21 mouse cellular contexts compared by ENCODE assay signal in genomic region chr6:127475231-127475630, GRCm38 (mm10). TPM values are rescaled to one million over a fixed set of nuclear protein-coding genes. Genes with fewer than 3 reads are reported as not detected.
DNase-seq lines count a peak whose midpoint lies in the region; ATAC-seq and TF ChIP-seq lines count a peak whose summit lies in the region.
"Had no signal": no experiment of that assay in that cellular context is flagged by ENCODE, and none has a peak within 500 bp of the region (broad histone marks: within the 10 kb centered on the region; RNA-seq: fewer than 3 reads in every experiment).

No protein-coding gene starts in this region.

- no peak overlapping the region for H3K27ac ChIP-seq in neural tube, embryonic 12.5 days
- no peak overlapping the region for H3K27ac ChIP-seq in ES-E14 (ENCODE audit: insufficient read depth, low read depth, low read length, poor library complexity, severe bottlenecking)
- no peak overlapping the region for H3K27ac ChIP-seq in embryonic facial prominence, embryonic 10.5 days (replicated peaks)
- H3K27ac ChIP-seq in embryonic facial prominence, embryonic 15.5 days (replicated peaks), result no peak overlapping the region
- H3K27ac ChIP-seq: heart, embryonic 10.5 days; heart, embryonic 15.5 days; hindbrain, embryonic 13.5 days; hindbrain, postnatal 0 days had no signal

- no peak for DNase-seq in neural tube, embryonic 10.5 days (ENCODE audit: extremely low spot score, low spot score)
- peak; percentile 71 for DNase-seq in ES-E14 (ENCODE audit: low read depth, low spot score)
- DNase-seq in embryonic facial prominence, embryonic 10.5 days (ENCODE audit: low spot score), result peak; percentile 21
- no peak for DNase-seq in kidney, postnatal 10 days
- no peak for DNase-seq in gastrocnemius, postnatal 36 days
- DNase-seq in cerebellum, adult 11-12 months, result no peak
- DNase-seq: adrenal gland, adult 2 months; adrenal gland, postnatal 25 days; cerebellum, adult 9-11 months; cerebellum, postnatal 36 days; heart, adult 18-20 months; heart, postnatal 14 days; kidney, adult 11 months; kidney, adult 9 months had no signal

- no peaks in the 10 kb centered on the region for H3K27me3 ChIP-seq in neural tube, embryonic 12.5 days (replicated peaks)
- no peaks in the 10 kb centered on the region for H3K27me3 ChIP-seq in embryonic facial prominence, embryonic 10.5 days (replicated peaks; ENCODE audit: low read depth, poor library complexity, severe bottlenecking)
- no peaks in the 10 kb centered on the region for H3K27me3 ChIP-seq in embryonic facial prominence, embryonic 15.5 days
- H3K27me3 ChIP-seq: heart, embryonic 15.5 days; hindbrain, embryonic 13.5 days had no signal

- 37% methylated on average over 3 of the region's 3 CpGs for WGBS in neural tube, embryonic 12.5 days
- 40% methylated on average over 3 of the region's 3 CpGs for WGBS in embryonic facial prominence, embryonic 10.5 days
- WGBS in embryonic facial prominence, embryonic 15.5 days, result 35% methylated on average over 3 of the region's 3 CpGs

- no peak overlapping the region for H3K4me2 ChIP-seq in neural tube, embryonic 12.5 days (replicated peaks)
- no peak overlapping the region for H3K4me2 ChIP-seq in embryonic facial prominence, embryonic 15.5 days (replicated peaks)
- H3K4me2 ChIP-seq: heart, embryonic 15.5 days; hindbrain, embryonic 13.5 days had no signal

- no peak overlapping the region for H3K4me3 ChIP-seq in neural tube, embryonic 12.5 days
- no peak overlapping the region for H3K4me3 ChIP-seq in ES-E14 (ENCODE audit: insufficient read depth in 1 of 2, low read depth in 1 of 2, low read length in 2 of 2, poor library complexity in 1 of 2, severe bottlenecking in 1 of 2)
- H3K4me3 ChIP-seq in embryonic facial prominence, embryonic 10.5 days, result no peak overlapping the region
- no peak overlapping the region for H3K4me3 ChIP-seq in embryonic facial prominence, embryonic 15.5 days (replicated peaks)
- H3K4me3 ChIP-seq: heart, embryonic 10.5 days; heart, embryonic 15.5 days; hindbrain, embryonic 13.5 days had no signal

- intact Hi-C loops in gastrocnemius, postnatal 36 days (cut with DNase I), result no loop called here

- H3K4me1 ChIP-seq in neural tube, embryonic 12.5 days, result no peaks in the 10 kb centered on the region; the same call in 1 of the 2 replicates
- peaks cover 4% of the 10 kb centered on the region in 2 experiments for H3K4me1 ChIP-seq in ES-E14 (ENCODE audit: control insufficient read depth in 2 of 2, insufficient read depth in 2 of 2, low read length in 2 of 2, poor library complexity in 1 of 2)
- peaks cover 6% of the 10 kb centered on the region for H3K4me1 ChIP-seq in embryonic facial prominence, embryonic 10.5 days
- 0 out of 2 replicates have a peak, but pooled peaks cover 5% of the 10 kb centered on the region for H3K4me1 ChIP-seq in embryonic facial prominence, embryonic 15.5 days
- H3K4me1 ChIP-seq: heart, embryonic 10.5 days; heart, embryonic 15.5 days; hindbrain, embryonic 13.5 days had no signal

- ATAC-seq in neural tube, embryonic 12.5 days (ENCODE audit: low FRiP score, low read depth), result 0 out of 2 replicates have a peak, but pooled peaks have one; percentile 50
- 0 out of 2 replicates have a peak, but pooled peaks have one; percentile 57 for ATAC-seq in embryonic facial prominence, embryonic 15.5 days (ENCODE audit: insufficient number of reproducible peaks, low FRiP score, low TSS enrichment, low read depth)
- ATAC-seq: forebrain, embryonic 14.5 days; hindbrain, postnatal 0 days had no signal

- in situ Hi-C loops in ES-E14 (cut with MboI; ENCODE audit: low sequenced_read_pairs in 2 of 2, unreplicated experiment in 2 of 2), result no loop called here

- H3K36me3 ChIP-seq in neural tube, embryonic 12.5 days, result peaks cover 42% of the 10 kb centered on the region
- H3K36me3 ChIP-seq in ES-E14 (ENCODE audit: control insufficient read depth, insufficient read depth, low read length, poor library complexity, severe bottlenecking), result peaks cover 1% of the 10 kb centered on the region; the same call in 1 of the 2 replicates
- peaks cover 58% of the 10 kb centered on the region for H3K36me3 ChIP-seq in embryonic facial prominence, embryonic 10.5 days (replicated peaks)
- H3K36me3 ChIP-seq in embryonic facial prominence, embryonic 15.5 days, result peaks cover 21% of the 10 kb centered on the region; the same call in 1 of the 2 replicates

- no peak overlapping the region for H3K9ac ChIP-seq in neural tube, embryonic 12.5 days
- H3K9ac ChIP-seq in ES-E14 (ENCODE audit: insufficient read depth, low read depth, low read length, poor library complexity, severe bottlenecking), result no peak overlapping the region
- no peak overlapping the region for H3K9ac ChIP-seq in embryonic facial prominence, embryonic 15.5 days
- H3K9ac ChIP-seq: heart, embryonic 15.5 days; hindbrain, embryonic 13.5 days had no signal

- no peaks in the 10 kb centered on the region for H3K9me3 ChIP-seq in neural tube, embryonic 12.5 days
- H3K9me3 ChIP-seq in ES-E14 (ENCODE audit: control insufficient read depth, insufficient read depth, low read depth, low read length), result no peaks in the 10 kb centered on the region
- H3K9me3 ChIP-seq in embryonic facial prominence, embryonic 10.5 days, result no peaks in the 10 kb centered on the region
- no peaks in the 10 kb centered on the region for H3K9me3 ChIP-seq in embryonic facial prominence, embryonic 15.5 days (replicated peaks)
- H3K9me3 ChIP-seq: heart, embryonic 10.5 days; heart, embryonic 15.5 days; hindbrain, embryonic 13.5 days had no signal

TF ChIP-seq in ES-E14, 5 proteins besides CTCF, POLR2A, EP300 and RAD21:
- peak; percentile 37; the same call in 1 of the 2 replicates for TF ChIP-seq MAFK (IDR thresholded peaks at IDR 0.05; ENCODE audit: insufficient read depth, low read depth, low read length)
- no peak for TF ChIP-seq ZNF384 (IDR thresholded peaks at IDR 0.05; ENCODE audit: low read depth, low read length)

RNA-seq across cellular contexts. Expression of gene Parp11, which starts 28.6 kb away (rescaled TPM):
- polyA plus RNA-seq in neural tube, embryonic 12.5 days (2016; fragmentation: Nextera tagmentation; extraction: Ambion mirVana), result 60.5 and 62.8 TPM in 2 replicates
- total RNA-seq in ES-E14 (2012; rRNA removed), result 7.9 and 10.9 TPM in 2 replicates
- polyA plus RNA-seq in embryonic facial prominence, embryonic 10.5 days (2016; fragmentation: Nextera tagmentation; extraction: Ambion mirVana), result 31.4 and 33.4 TPM in 2 replicates
- polyA plus RNA-seq in embryonic facial prominence, embryonic 15.5 days (2015; fragmentation: Nextera tagmentation; extraction: Ambion mirVana), result 24.0 and 25.7 TPM in 2 replicates
- 1 to 10 TPM; 4.2 to 4.8 TPM for total RNA-seq in gastrocnemius, postnatal 36 days (2021)

Comparison
In these comparisons a context has a peak if more than half of its experiments do, and no peak if none do; other contexts are left out.
1. DNase-seq: peak in ES-E14 (single experiment) and embryonic facial prominence, embryonic 10.5 days (single experiment); none in neural tube, embryonic 10.5 days (single experiment), kidney, postnatal 10 days (single experiment), gastrocnemius, postnatal 36 days (0 of 2) and cerebellum, adult 11-12 months (single experiment).